Mouse (Mus musculus): ENCODE data around the gene Cd70.
A peak's percentile ranks its signal among the peaks of the same experiment; 100 is the strongest.

Cd70 gene

GRCm38 (mm10) chr17:57102276-57102675, 47.3 kb downstream of the Cd70 start:
- no peak for ATAC-seq (ENCODE audit: insufficient number of reproducible peaks, low FRiP score, low TSS enrichment)

- ATAC-seq (ENCODE audit: insufficient number of reproducible peaks, low FRiP score, low TSS enrichment): no peak
Observed at GRCm38 (mm10) chr17:57099629-57100325, 49.8 kb downstream of the Cd70 start.

GRCm38 (mm10) chr17:57098321-57098720, 51.3 kb downstream of the Cd70 start:
- no peak for ATAC-seq (ENCODE audit: insufficient number of reproducible peaks, low FRiP score, low TSS enrichment)

GRCm38 (mm10) chr17:57096623-57096920, 53.0 kb downstream of the Cd70 start:
- peak; percentile 77; the same call in 1 of the 2 replicates for ATAC-seq (ENCODE audit: insufficient number of reproducible peaks, low FRiP score, low TSS enrichment)
